23 mouse cellular contexts compared by ENCODE assay signal in genomic region chr1:128685467-128686137, GRCm38 (mm10).
A peak's percentile ranks its signal among the peaks of the same experiment; 100 is the strongest.
DNase-seq lines count a peak whose midpoint lies in the region; ATAC-seq and TF ChIP-seq lines count a peak whose summit lies in the region.
"Had no signal": no experiment of that assay in that cellular context is flagged by ENCODE, and none has a peak within 500 bp of the region (broad histone marks: within the 10 kb centered on the region; RNA-seq: fewer than 3 reads in every experiment).

No protein-coding gene starts in this region.

- WGBS in hindbrain, embryonic 12.5 days, result 29% methylated on average over 8 of the region's 8 CpGs
- WGBS in hindbrain, embryonic 16.5 days, result 22% methylated on average over 8 of the region's 8 CpGs
- WGBS in embryonic facial prominence, embryonic 10.5 days, result 40% methylated on average over 8 of the region's 8 CpGs
- 23% methylated on average over 8 of the region's 8 CpGs for WGBS in midbrain, embryonic 13.5 days

- H3K27ac ChIP-seq in hindbrain, embryonic 12.5 days, result peak overlapping the region; percentile 64
- H3K27ac ChIP-seq in hindbrain, embryonic 16.5 days (ENCODE audit: low read depth, low read length), result no peak overlapping the region
- peak overlapping the region; percentile 62 for H3K27ac ChIP-seq in embryonic facial prominence, embryonic 10.5 days (replicated peaks)
- H3K27ac ChIP-seq in midbrain, embryonic 13.5 days, result peak overlapping the region; percentile 28; the same call in 1 of the 2 replicates
- H3K27ac ChIP-seq: embryonic facial prominence, embryonic 15.5 days; heart, adult 2 months; heart, embryonic 15.5 days; left cerebral cortex, adult 2 months; liver, embryonic 14.5 days; neural tube, embryonic 12.5 days had no signal

- TF ChIP-seq POLR2A in brain, embryonic 14.5 days (IDR thresholded peaks at IDR 0.05; ENCODE audit: borderline replicate concordance, extremely low read depth, insufficient read depth, insufficient read length, poor library complexity, severe bottlenecking), result no peak

- no peaks in the 10 kb centered on the region for H3K27me3 ChIP-seq in hindbrain, embryonic 12.5 days
- H3K27me3 ChIP-seq in hindbrain, embryonic 16.5 days (replicated peaks; ENCODE audit: control insufficient read depth, insufficient read depth, low read length), result no peaks in the 10 kb centered on the region
- no peaks in the 10 kb centered on the region for H3K27me3 ChIP-seq in embryonic facial prominence, embryonic 10.5 days (replicated peaks; ENCODE audit: low read depth, poor library complexity, severe bottlenecking)
- H3K27me3 ChIP-seq in midbrain, embryonic 13.5 days, result no peaks in the 10 kb centered on the region
- H3K27me3 ChIP-seq: embryonic facial prominence, embryonic 15.5 days; heart, embryonic 15.5 days; neural tube, embryonic 12.5 days had no signal

- H3K9me3 ChIP-seq in hindbrain, embryonic 12.5 days (replicated peaks), result no peaks in the 10 kb centered on the region
- H3K9me3 ChIP-seq in hindbrain, embryonic 16.5 days (ENCODE audit: control insufficient read depth, low read length), result no peaks in the 10 kb centered on the region
- H3K9me3 ChIP-seq in embryonic facial prominence, embryonic 10.5 days, result no peaks in the 10 kb centered on the region
- H3K9me3 ChIP-seq in midbrain, embryonic 13.5 days, result no peaks in the 10 kb centered on the region
- H3K9me3 ChIP-seq: embryonic facial prominence, embryonic 15.5 days; heart, embryonic 15.5 days; megakaryocyte, embryonic 14.5 days; neural tube, embryonic 12.5 days had no signal

- no peaks in the 10 kb centered on the region for H3K36me3 ChIP-seq in hindbrain, embryonic 12.5 days
- H3K36me3 ChIP-seq in hindbrain, embryonic 16.5 days (ENCODE audit: control insufficient read depth, insufficient read depth, low read length), result no peaks in the 10 kb centered on the region
- no peaks in the 10 kb centered on the region for H3K36me3 ChIP-seq in embryonic facial prominence, embryonic 10.5 days (replicated peaks)
- no peaks in the 10 kb centered on the region for H3K36me3 ChIP-seq in midbrain, embryonic 13.5 days
- H3K36me3 ChIP-seq: embryonic facial prominence, embryonic 15.5 days; heart, embryonic 15.5 days; neural tube, embryonic 12.5 days had no signal

- DNase-seq in brain, embryonic 14.5 days (ENCODE audit: low read depth), result peak; percentile 61
- DNase-seq in embryonic facial prominence, embryonic 10.5 days (ENCODE audit: low spot score), result no peak
- DNase-seq in gastrocnemius, postnatal 10 days, result no peak
- DNase-seq in heart, adult 9 months (ENCODE audit: low spot score in 2 of 2), result no peak
- DNase-seq: adrenal gland, postnatal 10 days; cerebellum, adult 9-10 months; gastrocnemius, postnatal 36 days; heart, adult 2 months; heart, postnatal 4 days; kidney, adult 18-20 months; thymus, postnatal 14 days had no signal

- peaks cover 35% of the 10 kb centered on the region for H3K4me1 ChIP-seq in hindbrain, embryonic 12.5 days
- peaks cover 11% of the 10 kb centered on the region for H3K4me1 ChIP-seq in hindbrain, embryonic 16.5 days (ENCODE audit: control insufficient read depth, insufficient read depth, low read depth, low read length)
- H3K4me1 ChIP-seq in embryonic facial prominence, embryonic 10.5 days, result peaks cover 45% of the 10 kb centered on the region
- H3K4me1 ChIP-seq in midbrain, embryonic 13.5 days (replicated peaks), result peaks cover 40% of the 10 kb centered on the region
- H3K4me1 ChIP-seq: heart, embryonic 15.5 days had no signal

- no peak overlapping the region for H3K9ac ChIP-seq in hindbrain, embryonic 12.5 days
- H3K9ac ChIP-seq in hindbrain, embryonic 16.5 days (ENCODE audit: low read depth, low read length), result no peak overlapping the region
- H3K9ac ChIP-seq in midbrain, embryonic 13.5 days (replicated peaks), result no peak overlapping the region
- H3K9ac ChIP-seq: embryonic facial prominence, embryonic 15.5 days; heart, embryonic 15.5 days; liver, embryonic 14.5 days; lung, embryonic 14.5 days; neural tube, embryonic 12.5 days had no signal

- no peak overlapping the region for H3K4me3 ChIP-seq in hindbrain, embryonic 12.5 days
- no peak overlapping the region for H3K4me3 ChIP-seq in hindbrain, embryonic 16.5 days (ENCODE audit: low read length)
- no peak overlapping the region for H3K4me3 ChIP-seq in embryonic facial prominence, embryonic 10.5 days
- no peak overlapping the region for H3K4me3 ChIP-seq in midbrain, embryonic 13.5 days (replicated peaks)
- H3K4me3 ChIP-seq: embryonic facial prominence, embryonic 15.5 days; heart, adult 2 months; heart, embryonic 15.5 days; left cerebral cortex, adult 2 months; megakaryocyte, embryonic 14.5 days; neural tube, embryonic 12.5 days had no signal

- no peak overlapping the region for H3K4me2 ChIP-seq in hindbrain, embryonic 12.5 days (replicated peaks)
- no peak overlapping the region for H3K4me2 ChIP-seq in hindbrain, embryonic 16.5 days (ENCODE audit: low read length)
- H3K4me2 ChIP-seq in midbrain, embryonic 13.5 days (replicated peaks), result no peak overlapping the region
- H3K4me2 ChIP-seq: embryonic facial prominence, embryonic 15.5 days; heart, embryonic 15.5 days; lung, embryonic 14.5 days; neural tube, embryonic 12.5 days had no signal

- no peak for TF ChIP-seq CTCF in brain, embryonic 14.5 days (IDR thresholded peaks at IDR 0.05; ENCODE audit: borderline replicate concordance, extremely low read depth, insufficient read depth, insufficient read length)

- ATAC-seq in hindbrain, embryonic 12.5 days (ENCODE audit: low FRiP score), result peak; percentile 30
- ATAC-seq in hindbrain, embryonic 16.5 days, result no peak
- ATAC-seq in midbrain, embryonic 13.5 days, result 0 out of 2 replicates have a peak, but pooled peaks have one; percentile 22
- no peak for ATAC-seq in megakaryocyte, adult 5-6 weeks (ENCODE audit: poor library complexity, severe bottlenecking)
- ATAC-seq: inflammation-experienced regulatory T-cells, adult 6 months had no signal

Comparison
In these comparisons a context has a peak if more than half of its experiments do, and no peak if none do; other contexts are left out.
1. ATAC-seq: peak in hindbrain, embryonic 12.5 days (single experiment) and midbrain, embryonic 13.5 days (single experiment); none in hindbrain, embryonic 16.5 days (single experiment) and megakaryocyte, adult 5-6 weeks (single experiment).